Mouse (Mus musculus) embryonic facial prominence, embryonic 13.5 days (tissue): Measurements from ENCODE around the gene 5730522E02Rik. TPM values are rescaled to one million over a fixed set of nuclear protein-coding genes. Genes with fewer than 3 reads are reported as not detected.
"Not testable (repeated sequence)": the region's sequence is repeated elsewhere in the genome, so short reads cannot be mapped to it uniquely, and the experiment has no call there.

Experiments
- ATAC-seq: fragments of 200-750 bp; cut with Nextera tagmentation; 2 replicates; pipeline ENCODE4 v1.8.0; 2017; ENCODE audit warnings: low read depth; ENCODE audit not compliant: insufficient number of reproducible peaks, insufficient read depth, low FRiP score, low TSS enrichment
- H3K27ac ChIP-seq: fragments of 300-500 bp; sonication (generic); 2 replicates; pipeline ENCODE4 v1.5.1; 2015; ENCODE audit warnings: moderate library complexity, mild to moderate bottlenecking, inconsistent platforms
- H3K27me3 ChIP-seq: fragments of 300-500 bp; sonication (generic); 2 replicates; pipeline ENCODE4 v1.6.1; 2015; ENCODE audit warnings: mild to moderate bottlenecking, inconsistent platforms
- H3K36me3 ChIP-seq: fragments of 300-500 bp; sonication (generic); 2 replicates; pipeline ENCODE4 v1.6.1; 2015; ENCODE audit warnings: mild to moderate bottlenecking, inconsistent platforms
- H3K4me1 ChIP-seq: fragments of 300-500 bp; sonication (generic); 2 replicates; pipeline ENCODE4 v1.6.1; 2015; ENCODE audit warnings: inconsistent platforms
- H3K4me2 ChIP-seq: fragments of 300-500 bp; sonication (generic); 2 replicates; pipeline ENCODE4 v1.6.1; 2015; ENCODE audit warnings: moderate library complexity, mild to moderate bottlenecking, inconsistent platforms
- H3K4me3 ChIP-seq: fragments of 300-500 bp; sonication (generic); 2 replicates; pipeline ENCODE4 v1.5.1; 2015; ENCODE audit warnings: mild to moderate bottlenecking, inconsistent platforms
- H3K9ac ChIP-seq: fragments of 300-500 bp; sonication (generic); 2 replicates; pipeline ENCODE4 v1.6.1; 2015; ENCODE audit warnings: mild to moderate bottlenecking, inconsistent platforms
- H3K9me3 ChIP-seq: fragments of 300-500 bp; sonication (generic); 2 replicates; pipeline ENCODE4 v1.6.1; 2016; ENCODE audit warnings: inconsistent platforms
- WGBS: fragments of 180-500 bp; shearing (Covaris S2); methylation state at CpG from one replicate; pipeline ENCODE4 v1.1.7; 2015; ENCODE audit warnings: mixed read lengths; 5-methylcytosine and 5-hydroxymethylcytosine counted together
- polyA plus RNA-seq: library from polyadenylated mRNA; unstranded; fragments of >200 nt; fragmentation: Nextera tagmentation; extraction: Ambion mirVana; gene quantifications from 2 replicates; pipeline ENCODE4 v1.2.1, GENCODE M21; 2015

The 5730522E02Rik gene
- 7.8 and 8.7 TPM in 2 replicates for polyA plus RNA-seq

GRCm38 (mm10) chr11:26210582-26211180 is at the start of gene 5730522E02Rik:
Gene 5730522E02Rik, minus strand, starts transcription at chr11:26210763.
- Histone ChIP-seq H3K27me3 (no peaks in the 10 kb centered on the region), H3K9ac (peak within 1 kb of the TSS; percentile 92), H3K9me3 (no peaks in the 10 kb centered on the region), H3K27ac (peak within 1 kb of the TSS; percentile 98), H3K36me3 (no peaks in the 10 kb centered on the region), H3K4me2 (peak within 1 kb of the TSS; percentile 72), H3K4me3 (peak within 1 kb of the TSS; percentile 65), H3K4me1 (0 out of 2 replicates have a peak, but pooled peaks cover 6% of the 10 kb centered on the region)
- WGBS, result 2% methylated on average over 31 of the region's 31 CpGs
- ATAC-seq, result peak; percentile 53

- ATAC-seq, result no peak
- H3K27me3 ChIP-seq, result no peaks in the 10 kb centered on the region
- H3K27ac ChIP-seq, result no peak overlapping the region
- H3K9ac ChIP-seq, result no peak overlapping the region
- H3K4me1 ChIP-seq, result no peaks in the 10 kb centered on the region
- H3K4me2 ChIP-seq, result no peak overlapping the region
- H3K4me3 ChIP-seq, result no peak overlapping the region
- 93% methylated on average over 1 of the region's 1 CpGs for WGBS
- H3K9me3 ChIP-seq, result no peaks in the 10 kb centered on the region
- no peaks in the 10 kb centered on the region for H3K36me3 ChIP-seq
Measured at GRCm38 (mm10) chr11:26236540-26236939, 26.0 kb upstream of the 5730522E02Rik start.

GRCm38 (mm10) chr11:26229895-26230294 is 19.3 kb upstream of the 5730522E02Rik start:
- no peak overlapping the region for H3K9ac ChIP-seq
- H3K4me2 ChIP-seq, result no peak overlapping the region
- H3K4me3 ChIP-seq, result no peak overlapping the region
- H3K36me3 ChIP-seq, result no peaks in the 10 kb centered on the region
- no peaks in the 10 kb centered on the region for H3K9me3 ChIP-seq
- no peaks in the 10 kb centered on the region for H3K4me1 ChIP-seq
- no peak for ATAC-seq
- H3K27ac ChIP-seq, result no peak overlapping the region
- WGBS, result 87% methylated on average over 1 of the region's 1 CpGs
- no peaks in the 10 kb centered on the region for H3K27me3 ChIP-seq

GRCm38 (mm10) chr11:26213643-26214042 is 3.1 kb upstream of the 5730522E02Rik start:
- not testable (repeated sequence) for H3K36me3 ChIP-seq

GRCm38 (mm10) chr11:26209811-26210581 is 567 bp downstream of the 5730522E02Rik start:
- 0 out of 2 replicates have a peak, but pooled peaks cover 6% of the 10 kb centered on the region for H3K4me1 ChIP-seq
- H3K36me3 ChIP-seq, result no peaks in the 10 kb centered on the region
- no peaks in the 10 kb centered on the region for H3K27me3 ChIP-seq
- peak overlapping the region; percentile 98 for H3K27ac ChIP-seq
- H3K9me3 ChIP-seq, result no peaks in the 10 kb centered on the region
- H3K4me2 ChIP-seq, result peak overlapping the region; percentile 72
- peak overlapping the region; percentile 65 for H3K4me3 ChIP-seq
- under 1% methylated on average over 71 of the region's 73 CpGs for WGBS
- peak; percentile 93 for ATAC-seq
- H3K9ac ChIP-seq, result peak overlapping the region; percentile 92

More at GRCm38 (mm10) chr11:26213643-26214042, 3.1 kb upstream of the 5730522E02Rik start:
- H3K4me2 ChIP-seq, H3K27ac ChIP-seq, H3K9me3 ChIP-seq, H3K27me3 ChIP-seq, H3K4me1 ChIP-seq, H3K4me3 ChIP-seq, ATAC-seq, H3K9ac ChIP-seq: not testable (repeated sequence)
- WGBS, result 96% methylated on average over 1 of the region's 1 CpGs

GRCm38 (mm10) chr11:26203466-26203865 is 7.1 kb downstream of the 5730522E02Rik start:
- H3K27ac ChIP-seq, result no peak overlapping the region
- H3K27me3 ChIP-seq, result no peaks in the 10 kb centered on the region
- no peak for ATAC-seq
- H3K9me3 ChIP-seq, result no peaks in the 10 kb centered on the region
- no peak overlapping the region for H3K4me3 ChIP-seq
- no peaks in the 10 kb centered on the region for H3K4me1 ChIP-seq
- no peak overlapping the region for H3K4me2 ChIP-seq
- 83% methylated on average over 2 of the region's 2 CpGs for WGBS
- H3K36me3 ChIP-seq, result no peaks in the 10 kb centered on the region
- H3K9ac ChIP-seq, result no peak overlapping the region

GRCm38 (mm10) chr11:26202842-26203241 is 7.7 kb downstream of the 5730522E02Rik start:
- Histone ChIP-seq H3K27ac (no peak overlapping the region), H3K9me3 (no peaks in the 10 kb centered on the region), H3K9ac (no peak overlapping the region), H3K4me2 (no peak overlapping the region), H3K36me3 (no peaks in the 10 kb centered on the region), H3K4me3 (no peak overlapping the region), H3K4me1 (no peaks in the 10 kb centered on the region), H3K27me3 (no peaks in the 10 kb centered on the region)
- 78% methylated on average over 5 of the region's 5 CpGs for WGBS
- ATAC-seq, result no peak

GRCm38 (mm10) chr11:26201778-26202097 is 8.8 kb downstream of the 5730522E02Rik start:
- no peaks in the 10 kb centered on the region for H3K9me3 ChIP-seq
- H3K9ac ChIP-seq, result no peak overlapping the region
- no peak overlapping the region for H3K4me3 ChIP-seq
- H3K4me1 ChIP-seq, result no peaks in the 10 kb centered on the region
- no peaks in the 10 kb centered on the region for H3K36me3 ChIP-seq
- no peak overlapping the region for H3K4me2 ChIP-seq
- H3K27ac ChIP-seq, result no peak overlapping the region
- no peaks in the 10 kb centered on the region for H3K27me3 ChIP-seq
- ATAC-seq, result peak; percentile 20; the same call in 1 of the 2 replicates

- H3K27me3 ChIP-seq, result no peaks in the 10 kb centered on the region
- H3K27ac ChIP-seq, result no peak overlapping the region
- H3K36me3 ChIP-seq, result no peaks in the 10 kb centered on the region
- ATAC-seq, result 0 out of 2 replicates have a peak, but pooled peaks have one; percentile 32
- 60% methylated on average over 4 of the region's 4 CpGs for WGBS
- H3K9ac ChIP-seq, result no peak overlapping the region
- no peaks in the 10 kb centered on the region for H3K4me1 ChIP-seq
- H3K4me3 ChIP-seq, result no peak overlapping the region
- no peak overlapping the region for H3K4me2 ChIP-seq
- no peaks in the 10 kb centered on the region for H3K9me3 ChIP-seq
Measured at GRCm38 (mm10) chr11:26200970-26201777, 9.4 kb downstream of the 5730522E02Rik start.

GRCm38 (mm10) chr11:26195468-26195867 is 15.1 kb downstream of the 5730522E02Rik start:
- Histone ChIP-seq H3K36me3 (no peaks in the 10 kb centered on the region), H3K27ac (no peak overlapping the region), H3K4me1 (no peaks in the 10 kb centered on the region), H3K9ac (no peak overlapping the region), H3K9me3 (no peaks in the 10 kb centered on the region), H3K4me2 (no peak overlapping the region), H3K4me3 (no peak overlapping the region), H3K27me3 (no peaks in the 10 kb centered on the region)
- WGBS, result 89% methylated on average over 3 of the region's 3 CpGs
- no peak for ATAC-seq

GRCm38 (mm10) chr11:26187231-26187967 is 23.2 kb downstream of the 5730522E02Rik start:
- Histone ChIP-seq H3K4me1 (no peaks in the 10 kb centered on the region), H3K36me3 (no peaks in the 10 kb centered on the region), H3K27me3 (no peaks in the 10 kb centered on the region), H3K4me2 (no peak overlapping the region), H3K4me3 (no peak overlapping the region), H3K9ac (no peak overlapping the region), H3K27ac (no peak overlapping the region), H3K9me3 (no peaks in the 10 kb centered on the region)
- ATAC-seq, result no peak
- 88% methylated on average over 3 of the region's 3 CpGs for WGBS
